Mouse (Mus musculus) embryo, embryonic 11.5 days (tissue): ENCODE measurements around the gene Olfr961.

ENCODE experiments used
- DNase-seq: peaks from one replicate; pipeline ENCODE4 v3.0.0-alpha.2; 2012; ENCODE audit warnings: low read depth, low spot score

Gene Olfr961

DNA sequence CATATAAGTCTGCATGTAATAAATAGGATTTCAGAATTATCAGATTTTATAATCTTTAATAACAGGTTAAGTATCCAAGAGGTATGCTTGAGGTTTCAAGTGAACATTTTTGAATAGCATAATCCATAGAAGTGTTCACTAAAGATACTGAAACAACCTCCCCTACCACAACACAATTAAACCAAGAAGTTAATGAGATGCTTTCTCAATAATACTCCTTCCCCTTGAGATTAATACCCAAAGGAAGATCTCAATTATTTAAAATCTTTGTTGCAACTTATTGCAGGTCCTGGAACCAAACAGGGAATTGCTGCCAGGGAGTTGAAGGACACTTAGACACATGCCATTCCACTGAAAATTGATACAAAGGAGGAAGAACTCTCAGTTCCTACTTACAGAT, at the start of gene Olfr961:
Olfr961 (plus strand) TSS at position 301 of the 400 bp plus-strand sequence.
- DNase-seq, result no peak

GRCm38 (mm10) chr9:39602536-39603332, 42.2 kb upstream of the Olfr961 start:
- DNase-seq, result peak; percentile 23

DNA sequence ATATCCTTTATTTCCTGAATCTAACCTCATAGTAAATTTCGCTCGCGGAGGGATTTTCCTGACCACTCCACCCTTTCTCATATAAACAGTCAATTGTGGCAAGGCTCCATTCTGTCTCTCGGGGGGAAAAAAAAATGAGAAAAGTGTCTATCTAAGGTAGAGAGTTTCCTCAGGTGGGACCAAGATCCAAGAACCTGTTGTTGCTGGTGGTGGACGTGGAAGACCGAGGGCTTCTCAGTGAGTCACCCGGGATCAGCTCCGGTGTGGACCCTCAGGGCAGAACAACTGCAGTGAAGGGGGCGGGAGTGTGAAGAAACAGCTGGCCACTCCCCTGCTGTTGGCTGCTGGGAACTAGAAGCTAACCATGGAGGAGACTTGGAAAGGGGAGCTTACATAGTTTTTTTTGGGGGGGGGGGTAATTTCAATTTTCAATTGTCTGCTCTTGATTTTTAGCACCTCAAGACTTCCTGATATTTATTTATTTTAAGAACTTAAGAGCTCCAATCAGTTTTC, 41.5 kb upstream of the Olfr961 start:
- DNase-seq, result peak; percentile 27

DNA sequence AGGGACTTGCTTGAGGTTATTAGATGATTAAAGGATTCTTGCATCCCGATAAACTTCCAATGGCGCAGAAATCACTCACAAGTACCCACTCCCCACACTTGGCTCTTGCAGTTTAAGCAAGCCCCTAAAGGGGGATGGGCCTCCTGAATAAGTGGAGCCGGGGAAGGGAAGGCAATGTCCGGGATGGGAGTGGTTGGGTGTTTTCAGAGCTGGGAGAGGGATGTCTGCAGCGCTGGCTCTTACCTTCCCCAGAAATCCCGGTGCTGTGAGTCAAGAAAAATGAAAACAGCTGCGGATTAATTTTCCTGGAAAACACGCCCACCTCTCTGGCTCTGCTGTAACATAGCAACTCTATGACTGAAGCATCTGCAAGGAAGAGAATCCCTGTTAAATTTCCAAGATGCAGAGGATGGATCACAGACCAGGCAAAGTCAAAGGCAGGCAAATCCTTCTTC, 40.9 kb upstream of the Olfr961 start, which contains the start of gene AW551984:
AW551984 (minus strand) TSS at position 405 of the 455 bp plus-strand sequence.
- peak; percentile 45 for DNase-seq

GRCm38 (mm10) chr9:39608497-39608896, 36.4 kb upstream of the Olfr961 start:
- DNase-seq, result no peak

- no peak for DNase-seq
Observed at GRCm38 (mm10) chr9:39610355-39610754, 34.5 kb upstream of the Olfr961 start, which contains the start of gene Olfr148. Gene Olfr148, plus strand, starts transcription at chr9:39610655.

GRCm38 (mm10) chr9:39611953-39612352, 32.9 kb upstream of the Olfr961 start:
- no peak for DNase-seq

- DNase-seq, result no peak
Observed at GRCm38 (mm10) chr9:39621073-39621472, 23.8 kb upstream of the Olfr961 start, which contains the start of gene Olfr960. Gene Olfr960, plus strand, starts transcription at chr9:39621373.

- DNase-seq, result no peak
Observed at GRCm38 (mm10) chr9:39623783-39624182, 21.1 kb upstream of the Olfr961 start.

DNA sequence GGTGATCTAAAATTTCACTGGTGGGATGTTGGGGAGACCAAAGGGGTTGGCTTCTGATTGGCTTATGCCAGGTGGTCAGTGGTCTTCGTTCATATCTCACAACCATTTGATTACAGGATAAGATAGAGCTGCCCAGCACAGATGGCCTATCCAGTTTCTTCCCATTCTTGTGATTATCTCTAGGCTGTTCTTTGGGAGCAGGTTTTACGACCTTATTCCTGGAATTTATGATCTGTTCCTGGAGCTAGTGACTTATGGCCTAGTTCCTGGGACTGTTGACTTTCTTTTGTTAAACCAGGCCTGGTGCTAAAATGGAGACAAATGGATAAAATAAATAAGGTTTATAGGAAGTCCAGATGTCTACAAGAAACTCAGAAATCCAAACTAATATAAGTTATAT, 20.2 kb upstream of the Olfr961 start:
- no peak for DNase-seq

DNA sequence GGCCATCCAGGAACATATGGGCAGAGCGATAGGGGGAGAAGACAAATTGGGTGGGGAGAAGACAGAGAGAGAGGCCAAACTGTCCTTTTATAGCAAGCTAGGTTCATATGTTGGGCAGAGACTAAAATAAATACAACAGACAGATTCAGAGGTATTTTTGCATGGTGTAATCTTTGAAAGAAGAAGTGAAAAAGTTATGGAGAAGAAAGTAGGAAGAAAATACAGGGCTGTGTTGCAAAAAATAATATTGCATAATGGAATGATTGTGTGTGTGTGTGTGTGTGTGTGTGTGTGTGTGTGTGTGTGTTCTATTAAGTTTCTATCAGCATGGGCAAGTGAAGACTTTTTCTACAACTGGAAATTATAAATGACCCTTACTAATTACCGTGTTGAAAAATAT, 15.8 kb upstream of the Olfr961 start:
- DNase-seq, result no peak

GRCm38 (mm10) chr9:39633913-39634594, 10.8 kb upstream of the Olfr961 start:
- no peak for DNase-seq

GRCm38 (mm10) chr9:39647382-39647781, 2.5 kb downstream of the Olfr961 start:
- no peak for DNase-seq

GRCm38 (mm10) chr9:39654756-39655396, 10.0 kb downstream of the Olfr961 start:
- DNase-seq, result no peak

- no peak for DNase-seq
Observed at GRCm38 (mm10) chr9:39666905-39667304, 22.0 kb downstream of the Olfr961 start, which contains the start of gene Olfr963. Gene Olfr963, plus strand, starts transcription at chr9:39667205.

GRCm38 (mm10) chr9:39669723-39670122, 24.8 kb downstream of the Olfr961 start:
- no peak for DNase-seq

- no peak for DNase-seq
Observed at GRCm38 (mm10) chr9:39674820-39675219, 29.9 kb downstream of the Olfr961 start.

DNA sequence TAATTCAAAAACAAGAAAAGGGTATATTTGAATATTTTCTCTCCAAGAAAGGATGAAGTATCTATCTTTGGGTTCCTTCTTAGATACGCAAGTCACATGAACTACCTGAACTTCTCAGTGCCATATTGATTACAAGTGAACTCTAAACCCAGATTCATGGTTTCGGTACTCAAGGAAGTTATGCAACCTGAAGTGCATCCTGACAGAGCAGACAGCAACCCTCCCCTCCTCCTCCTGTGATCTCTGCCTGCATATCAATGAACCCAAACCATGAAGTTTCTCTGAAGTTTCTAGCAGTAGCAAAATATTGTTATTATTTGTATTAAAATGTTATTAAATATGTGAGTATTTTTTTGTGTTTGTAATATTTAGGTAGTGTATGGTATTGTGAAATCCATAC, 33.7 kb downstream of the Olfr961 start:
- no peak for DNase-seq

GRCm38 (mm10) chr9:39679280-39679679, 34.4 kb downstream of the Olfr961 start:
- DNase-seq, result no peak
